Mouse (Mus musculus) G1E (cell line): ENCODE measurements around the gene Carm1.

Source experiments
- CTCF ChIP-seq: IDR thresholded peaks from 2 replicates; pipeline ENCODE4 v1.5.1; 2012; ENCODE audit warnings: low read depth, low read length, inconsistent platforms, mixed read lengths
- GATA1 ChIP-seq: IDR thresholded peaks from 2 replicates; pipeline ENCODE4 v1.6.1; 2012; ENCODE audit warnings: borderline replicate concordance, low read length, inconsistent platforms, mixed read lengths

GRCm38 (mm10) chr9:21604119-21604518 is 57.4 kb downstream of the Carm1 start:
- no peak for TF ChIP-seq CTCF
- TF ChIP-seq GATA1, result no peak
